Mouse (Mus musculus) heart, adult 11 months (tissue): ENCODE data around the gene 9130230L23Rik.

ENCODE experiments used
- DNase-seq: peaks from one replicate; pipeline ENCODE4 v3.0.0; 2022

The 9130230L23Rik gene

GRCm38 (mm10) chr5:66004134-66004925 is at the start of gene 9130230L23Rik:
TSS of gene 9130230L23Rik (minus strand) at chr5:66004285.
- peak; percentile 73 for DNase-seq

GRCm38 (mm10) chr5:66052777-66053548 is 48.9 kb upstream of the 9130230L23Rik start:
- DNase-seq = peak; percentile 53

DNA sequence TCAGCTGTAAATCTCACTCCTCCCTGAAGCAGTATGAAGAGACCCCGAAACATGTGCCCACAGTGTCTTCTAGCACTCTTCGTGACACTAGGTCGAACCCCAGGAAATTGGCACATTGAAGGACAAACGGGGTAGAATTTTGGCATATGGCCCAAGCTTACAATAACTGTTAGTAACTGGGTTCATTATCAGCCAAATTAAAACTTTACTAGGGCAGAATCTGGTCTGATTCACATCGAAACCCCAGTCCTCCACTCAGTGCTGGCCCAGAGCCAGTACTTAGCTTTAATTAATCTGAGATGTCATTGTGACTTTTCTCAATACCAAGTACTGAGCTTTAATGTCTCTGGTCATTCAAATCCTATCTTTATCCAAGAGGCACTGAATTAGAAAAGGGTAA is 46.8 kb upstream of the 9130230L23Rik start:
- no peak for DNase-seq

DNA sequence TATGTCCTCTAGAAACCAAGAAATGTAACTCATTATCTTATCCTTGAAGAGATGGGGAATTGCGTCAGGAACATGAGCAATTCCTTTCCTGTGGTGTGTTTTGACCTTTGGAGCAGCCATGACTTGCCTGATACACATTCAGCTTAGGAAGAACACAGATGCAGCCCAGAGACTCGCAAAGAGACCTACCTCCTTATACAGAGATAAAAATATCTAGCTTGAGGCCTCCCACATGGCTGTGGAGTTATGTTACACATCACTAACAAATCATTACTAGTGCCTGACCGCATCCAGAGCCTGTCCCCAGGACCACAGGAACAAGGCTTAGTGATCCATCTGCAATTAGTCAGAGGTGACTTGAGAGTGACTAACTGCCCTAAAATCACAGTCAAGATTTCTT is 42.3 kb upstream of the 9130230L23Rik start:
- peak; percentile 19 for DNase-seq

DNA sequence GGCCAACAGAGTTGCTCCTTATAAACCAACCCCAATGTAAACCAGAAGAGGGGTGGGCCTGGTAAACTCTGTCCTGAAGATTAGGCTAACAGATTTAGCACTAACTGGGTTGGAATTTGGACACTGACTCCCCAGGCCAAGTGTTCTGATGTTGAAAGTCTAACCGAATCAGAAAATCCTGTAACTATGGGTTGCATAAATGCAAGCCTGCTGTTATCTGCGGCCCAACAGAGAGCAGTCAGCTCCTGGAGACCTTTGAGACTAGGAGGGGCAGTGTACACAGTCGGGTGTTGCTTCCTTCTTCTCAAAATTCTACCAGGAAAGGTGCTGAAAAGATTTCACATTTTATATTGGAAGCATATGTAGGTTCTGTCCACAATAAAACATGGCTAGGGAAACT is 39.8 kb upstream of the 9130230L23Rik start:
- peak; percentile 29 for DNase-seq

DNA sequence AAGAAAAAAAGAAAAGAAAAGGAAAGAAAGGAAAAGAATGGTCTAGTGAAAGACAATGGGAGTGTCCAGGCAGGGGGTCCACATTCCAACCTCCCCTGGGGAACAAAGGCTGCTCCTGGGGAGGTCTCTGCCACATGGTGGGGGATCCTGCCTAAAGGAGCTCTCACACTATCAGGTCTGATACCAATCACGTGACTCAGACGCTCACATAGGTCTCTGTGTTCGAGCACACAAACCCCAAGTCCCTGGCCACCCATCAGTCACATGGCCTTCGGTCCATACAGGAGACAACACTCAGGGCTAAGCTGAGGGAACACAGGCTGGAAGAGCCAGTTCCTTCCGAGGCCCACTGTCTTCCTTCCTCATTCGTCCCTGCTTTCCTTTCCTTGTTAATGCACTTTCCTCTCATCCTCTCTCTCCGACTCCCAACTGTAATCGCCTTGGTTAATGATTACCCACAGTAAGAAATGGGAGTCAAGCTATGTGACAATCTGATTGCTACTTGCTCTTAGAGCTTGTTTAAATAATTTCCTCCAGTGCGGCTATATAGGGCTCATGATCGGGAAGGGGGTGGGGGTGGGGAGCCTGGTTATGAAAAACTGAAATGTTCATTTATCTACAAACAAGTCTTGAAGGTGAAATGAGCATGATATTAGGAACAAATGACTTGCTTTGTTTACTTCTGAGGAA is 38.7 kb upstream of the 9130230L23Rik start:
- peak; percentile 75 for DNase-seq

- DNase-seq = peak; percentile 16
Measured at GRCm38 (mm10) chr5:66040744-66041279, 36.7 kb upstream of the 9130230L23Rik start.

- no peak for DNase-seq
Measured at GRCm38 (mm10) chr5:66039813-66040212, 35.7 kb upstream of the 9130230L23Rik start.

DNA sequence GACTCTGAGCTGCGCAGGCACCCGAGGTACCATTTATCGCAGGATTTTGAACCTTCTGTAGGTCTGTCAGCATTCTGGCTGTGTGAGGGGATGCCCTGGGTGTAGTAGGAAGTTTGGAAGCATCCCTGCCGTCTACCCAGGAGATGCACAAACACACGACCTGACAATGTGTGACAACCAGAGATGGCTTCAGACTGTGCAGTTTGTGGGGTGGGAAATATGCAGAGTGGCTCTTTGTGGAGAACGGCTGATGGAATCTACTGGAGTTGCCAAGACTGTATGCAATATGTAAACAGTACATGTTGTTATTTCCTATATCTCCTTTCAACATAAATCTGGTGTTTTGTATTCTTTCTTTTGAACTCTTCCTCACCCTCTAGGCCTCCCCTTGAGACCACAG is 33.0 kb upstream of the 9130230L23Rik start:
- peak; percentile 18 for DNase-seq

GRCm38 (mm10) chr5:66036440-66037054 is 32.5 kb upstream of the 9130230L23Rik start:
- peak; percentile 43 for DNase-seq

DNA sequence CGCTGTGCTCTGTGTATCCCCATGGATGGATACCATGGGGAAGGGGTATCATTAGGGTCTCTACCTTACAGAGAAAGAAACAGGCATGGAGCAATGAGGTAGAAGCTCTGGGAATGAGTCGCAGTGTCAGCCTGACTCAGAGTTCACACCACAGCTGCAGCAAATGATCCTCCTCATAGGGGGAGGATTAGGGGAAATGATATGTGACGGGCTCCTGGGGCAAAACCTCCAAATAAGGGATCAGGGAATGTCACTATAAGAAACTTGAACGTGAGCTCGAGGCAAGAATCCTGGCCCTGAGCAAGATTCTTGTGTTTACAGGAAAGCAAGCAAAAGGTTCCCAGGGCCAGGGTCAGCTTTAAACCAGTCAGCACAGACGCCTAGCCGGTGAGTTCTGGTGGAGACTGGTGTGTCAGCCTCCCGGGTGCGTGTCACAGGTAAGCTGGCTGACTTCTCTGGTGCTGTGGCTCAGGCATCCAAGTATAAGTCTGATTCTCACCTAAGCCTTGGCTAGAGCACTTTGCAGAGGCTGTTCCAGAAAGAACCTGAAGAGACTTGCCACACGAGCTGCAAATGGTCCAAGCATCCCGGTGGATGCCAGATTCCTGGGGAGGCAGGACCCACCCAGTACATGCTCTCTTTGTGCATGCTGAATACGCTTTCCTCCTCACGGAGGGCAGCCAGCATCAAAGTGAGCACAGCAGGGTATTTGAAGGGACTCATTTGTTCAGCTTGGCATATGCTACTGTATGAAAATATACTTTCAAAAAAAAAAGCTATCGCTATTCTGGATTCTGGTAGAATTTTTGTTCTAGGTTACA is 30.5 kb upstream of the 9130230L23Rik start:
- peak; percentile 81 for DNase-seq

GRCm38 (mm10) chr5:66032826-66033225 is 28.7 kb upstream of the 9130230L23Rik start:
- DNase-seq = peak; percentile 7

GRCm38 (mm10) chr5:66031699-66032098 is 27.6 kb upstream of the 9130230L23Rik start:
- no peak for DNase-seq

- no peak for DNase-seq
Measured at GRCm38 (mm10) chr5:66028232-66028631, 24.1 kb upstream of the 9130230L23Rik start.

DNA sequence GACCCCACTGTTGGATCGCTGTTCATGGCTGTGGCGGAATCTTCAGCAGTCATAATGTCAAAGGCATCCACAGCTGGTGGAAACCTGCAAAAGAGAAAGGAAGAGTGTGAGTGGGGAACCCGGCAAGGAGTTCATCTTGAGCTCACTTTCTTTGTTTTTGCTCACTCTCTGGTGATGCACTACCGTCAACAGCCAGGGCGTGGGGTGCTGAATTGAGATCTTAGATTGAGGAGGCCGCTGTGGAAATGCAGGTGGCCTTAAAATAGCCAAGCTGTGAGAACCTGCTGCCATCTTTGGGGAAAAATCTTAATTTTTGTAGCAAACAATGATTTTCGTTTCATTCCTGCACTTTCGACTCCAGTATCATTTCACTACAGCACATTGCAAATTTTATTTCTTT is 23.1 kb upstream of the 9130230L23Rik start:
- DNase-seq = no peak

- DNase-seq = peak; percentile 86
Measured at GRCm38 (mm10) chr5:66026796-66027195, 22.7 kb upstream of the 9130230L23Rik start.

- DNase-seq = peak; percentile 67
Measured at GRCm38 (mm10) chr5:66015449-66015961, 11.4 kb upstream of the 9130230L23Rik start.

GRCm38 (mm10) chr5:66014437-66014836 is 10.4 kb upstream of the 9130230L23Rik start:
- peak; percentile 72 for DNase-seq

DNA sequence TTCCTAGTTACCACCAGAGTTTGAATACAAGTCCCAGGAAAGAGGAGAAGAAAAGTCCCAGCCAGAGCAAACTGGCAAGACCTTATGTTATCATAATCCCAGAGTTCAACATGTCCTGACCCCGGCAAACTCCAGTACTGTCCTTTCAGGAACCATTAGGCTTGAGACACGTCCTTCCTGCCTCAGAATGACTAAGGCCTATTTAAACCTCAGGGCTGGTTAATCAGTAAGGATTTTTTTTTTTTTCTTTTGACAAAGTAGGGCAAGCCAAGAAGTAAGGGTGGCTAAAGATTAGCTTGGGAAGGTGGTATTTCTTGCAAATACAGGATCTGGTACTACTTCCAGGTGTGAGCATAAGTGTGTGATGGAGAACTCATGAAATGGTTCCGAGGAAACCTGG is 9.9 kb upstream of the 9130230L23Rik start:
- DNase-seq = peak; percentile 23

- DNase-seq = peak; percentile 46
Measured at GRCm38 (mm10) chr5:66008245-66008967, 4.3 kb upstream of the 9130230L23Rik start.
